Mouse (Mus musculus) ES-E14 (cell line): ENCODE data around the gene Ago1. TPM values are rescaled to one million over a fixed set of nuclear protein-coding genes. Genes with fewer than 3 reads are reported as not detected.
A peak's percentile ranks its signal among the peaks of the same experiment; 100 is the strongest.

Experiments used
- DNase-seq: peaks from one replicate; pipeline ENCODE4 v3.0.0-alpha.2; 2013; ENCODE audit warnings: low read depth, low spot score
- H3K27ac ChIP-seq: 2 replicates; pipeline ENCODE4 v1.5.1; 2012; ENCODE audit warnings: low read depth, mild to moderate bottlenecking, low read length, moderate library complexity, mixed read lengths; ENCODE audit not compliant: poor library complexity, insufficient read depth, severe bottlenecking
- H3K36me3 ChIP-seq: 2 replicates; pipeline ENCODE4 v1.6.1; 2012; ENCODE audit warnings: mild to moderate bottlenecking, low read length, moderate library complexity, mixed read lengths; ENCODE audit not compliant: control insufficient read depth, poor library complexity, insufficient read depth, severe bottlenecking
- H3K4me1 ChIP-seq, 2 experiments: fragments of 150-350 bp in 1 of 2; sonication (generic) in 1 of 2; 2 replicates each; pipeline ENCODE4 v1.6.1; 2012; ENCODE audit warnings: low read length in 2 of 2, mild to moderate bottlenecking in 1 of 2, mixed read lengths in 1 of 2; ENCODE audit not compliant: control insufficient read depth in 2 of 2, insufficient read depth in 2 of 2, poor library complexity in 1 of 2
- H3K4me3 ChIP-seq, 2 experiments: fragments of 150-350 bp in 1 of 2; sonication (generic) in 1 of 2; 2 replicates each; pipeline ENCODE4 v1.5.1; 2012; ENCODE audit warnings: low read length in 2 of 2, low read depth in 1 of 2, mild to moderate bottlenecking in 1 of 2, mixed read lengths in 1 of 2; ENCODE audit not compliant: insufficient read depth in 1 of 2, poor library complexity in 1 of 2, severe bottlenecking in 1 of 2
- H3K9ac ChIP-seq: 2 replicates; pipeline ENCODE4 v1.6.1; 2012; ENCODE audit warnings: low read depth, mild to moderate bottlenecking, low read length, mixed read lengths; ENCODE audit not compliant: poor library complexity, insufficient read depth, severe bottlenecking
- H3K9me3 ChIP-seq: fragments of 150-350 bp; sonication (generic); 2 replicates; pipeline ENCODE4 v1.6.1; 2012; ENCODE audit warnings: low read depth, mild to moderate bottlenecking, low read length; ENCODE audit not compliant: control insufficient read depth, insufficient read depth
- CHD2 ChIP-seq: IDR thresholded peaks from 2 replicates; pipeline ENCODE4 v1.6.1; 2014; ENCODE audit warnings: mild to moderate bottlenecking, low read depth, low read length, inconsistent platforms
- HCFC1 ChIP-seq: IDR thresholded peaks from 2 replicates; pipeline ENCODE4 v1.6.1; 2012; ENCODE audit warnings: low read length, inconsistent platforms, borderline replicate concordance; ENCODE audit not compliant: insufficient read depth
- MAFK ChIP-seq: IDR thresholded peaks from 2 replicates; pipeline ENCODE4 v1.6.1; 2014; ENCODE audit warnings: mild to moderate bottlenecking, low read depth, low read length, inconsistent platforms; ENCODE audit not compliant: insufficient read depth
- ZC3H11A ChIP-seq: IDR thresholded peaks from 2 replicates; pipeline ENCODE4 v1.6.1; 2012; ENCODE audit warnings: low read depth, mild to moderate bottlenecking, inconsistent platforms, low read length, borderline replicate concordance
- ZNF384 ChIP-seq: IDR thresholded peaks from 2 replicates; pipeline ENCODE4 v1.6.1; 2012; ENCODE audit warnings: low read depth, low read length, inconsistent platforms
- in situ Hi-C, 2 experiments: fragments of 600-800 bp; cut with MboI; formaldehyde crosslinking; loops; one replicate each; pipeline ENCODE4 v1.15.1; 2025; ENCODE audit warnings: low sequenced_read_pairs in 2 of 2, inconsistent platforms in 1 of 2; ENCODE audit not compliant: unreplicated experiment in 2 of 2
- total RNA-seq: library from RNA; depleted of rRNA; stranded (reverse); fragments of 300-350 nt; gene quantifications from 2 replicates; pipeline ENCODE4 v1.2.3, GENCODE M21; 2012; rRNA removed

Ago1 gene
- total RNA-seq = 15.8 and 22.6 TPM in 2 replicates

- no peaks in the 10 kb centered on the region for H3K9me3 ChIP-seq
- TF ChIP-seq ZNF384 (no peak), CHD2 (no peak), HCFC1 (no peak)
- H3K4me1 ChIP-seq = peaks cover 10% of the 10 kb centered on the region in 2 experiments; a peak in 3 of 4 replicates
- H3K9ac ChIP-seq = peak within 1 kb of the TSS; percentile 92
- peak within 1 kb of the TSS; percentile 85 for H3K27ac ChIP-seq
- H3K36me3 ChIP-seq = no peaks in the 10 kb centered on the region
- in situ Hi-C loops = no loop called here
- H3K4me3 ChIP-seq = peak within 1 kb of the TSS; percentile 93 to 98
- DNase-seq = peak; percentile 93
Measured at GRCm38 (mm10) chr4:126468285-126468901, at the start of gene Ago1. TSS of gene Ago1 (minus strand) at chr4:126468583.

DNA sequence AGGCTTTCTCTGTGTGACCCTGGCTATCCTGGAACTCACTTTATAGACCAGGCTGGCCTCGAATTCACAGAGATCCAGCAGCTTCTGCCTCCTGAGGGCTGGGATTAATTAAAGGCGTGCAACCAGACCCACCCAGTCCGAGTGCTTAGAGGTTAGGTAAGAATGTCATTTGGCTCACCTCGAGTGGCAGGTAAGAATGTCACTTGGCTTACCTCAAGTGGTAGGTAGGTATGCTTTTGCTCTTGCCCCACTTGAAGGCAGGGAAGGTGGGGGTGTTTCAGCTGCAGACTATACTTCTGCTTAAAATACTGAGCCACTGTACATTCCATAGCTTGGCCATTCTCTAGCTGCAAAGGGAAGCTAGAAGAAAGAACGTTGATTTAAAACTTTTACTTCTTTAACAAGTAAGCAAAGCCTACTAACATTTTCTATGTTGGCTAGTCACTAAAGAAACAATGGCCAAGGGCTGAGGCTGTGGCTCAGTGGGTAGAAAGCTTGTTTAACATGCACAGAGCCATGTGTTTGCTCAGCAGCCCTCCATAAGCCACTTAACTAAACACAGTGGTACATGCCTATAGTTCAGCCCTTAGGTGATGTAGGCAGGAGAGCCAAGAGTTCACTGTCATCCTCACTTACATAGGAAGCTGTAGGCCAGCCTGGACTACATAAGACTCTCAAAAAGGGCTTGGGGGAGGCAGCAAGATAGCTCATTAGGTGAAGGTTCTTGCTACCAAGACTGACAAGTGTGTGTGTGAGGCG lies 44.1 kb upstream of the Ago1 start:
- Histone ChIP-seq H3K27ac (no peak overlapping the region), H3K36me3 (no peaks in the 10 kb centered on the region), H3K4me3 (no peak overlapping the region), H3K9ac (no peak overlapping the region), H3K4me1 (no peaks in the 10 kb centered on the region), H3K9me3 (no peaks in the 10 kb centered on the region)
- TF ChIP-seq ZC3H11A = no peak
- TF ChIP-seq ZNF384 = no peak
- no peak for TF ChIP-seq CHD2
- no peak for TF ChIP-seq MAFK
- TF ChIP-seq HCFC1 = no peak
- DNase-seq = no peak
- in situ Hi-C loops = no loop called here

GRCm38 (mm10) chr4:126511013-126511412 lies 42.6 kb upstream of the Ago1 start:
- Histone ChIP-seq H3K4me3 (no peak overlapping the region), H3K27ac (no peak overlapping the region), H3K36me3 (no peaks in the 10 kb centered on the region), H3K4me1 (no peaks in the 10 kb centered on the region), H3K9me3 (no peaks in the 10 kb centered on the region), H3K9ac (no peak overlapping the region)
- DNase-seq = no peak
- in situ Hi-C loops = no loop called here
- no peak for TF ChIP-seq ZC3H11A

DNA sequence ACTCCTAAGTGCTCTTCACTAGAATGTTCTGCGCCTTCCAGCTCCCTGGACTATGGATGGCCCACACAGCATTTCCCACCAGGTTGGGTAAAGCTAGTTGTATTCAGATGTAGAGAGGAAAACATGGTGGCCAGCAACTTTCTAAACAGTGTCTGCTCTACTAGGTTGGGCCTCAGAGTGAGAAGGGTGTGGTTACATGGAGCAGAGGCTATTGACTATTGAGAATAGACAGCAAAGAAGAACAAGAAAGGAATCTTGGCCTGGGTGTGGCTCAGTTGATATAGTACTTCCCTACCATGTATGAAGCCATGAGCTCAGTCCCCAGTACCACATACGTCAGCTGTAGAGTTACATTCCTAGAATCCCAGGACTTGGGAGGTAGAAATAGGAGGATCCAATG lies 40.7 kb upstream of the Ago1 start:
- TF ChIP-seq HCFC1 (no peak), CHD2 (no peak), MAFK (no peak), ZC3H11A (no peak)
- Histone ChIP-seq H3K4me1 (no peaks in the 10 kb centered on the region), H3K36me3 (no peaks in the 10 kb centered on the region), H3K4me3 (no peak overlapping the region), H3K27ac (no peak overlapping the region), H3K9me3 (no peaks in the 10 kb centered on the region), H3K9ac (no peak overlapping the region)
- in situ Hi-C loops = no loop called here
- DNase-seq = no peak
